Mouse (Mus musculus) hindbrain, embryonic 16.5 days (tissue): ENCODE measurements around the gene Myocd. TPM values are rescaled to one million over a fixed set of nuclear protein-coding genes. Genes with fewer than 3 reads are reported as not detected.

Experiments
- ATAC-seq: fragments of 200-750 bp; cut with Nextera tagmentation; 2 replicates; pipeline ENCODE4 v1.8.0; 2017; ENCODE audit warnings: moderate TSS enrichment, moderate library complexity
- H3K27ac ChIP-seq: fragments of 300-500 bp; sonication (generic); 2 replicates; pipeline ENCODE4 v1.5.1; 2014; ENCODE audit warnings: low read depth, mild to moderate bottlenecking, control low read depth, low read length, moderate library complexity
- H3K27me3 ChIP-seq: fragments of 300-500 bp; sonication (generic); replicated peaks from 2 replicates; pipeline ENCODE4 v1.6.1; 2014; ENCODE audit warnings: low read length; ENCODE audit not compliant: control insufficient read depth, insufficient read depth
- H3K36me3 ChIP-seq: fragments of 300-500 bp; sonication (generic); 2 replicates; pipeline ENCODE4 v1.6.1; 2014; ENCODE audit warnings: mild to moderate bottlenecking, low read length, moderate library complexity, mixed read lengths; ENCODE audit not compliant: control insufficient read depth, insufficient read depth
- H3K4me1 ChIP-seq: fragments of 300-500 bp; sonication (generic); 2 replicates; pipeline ENCODE4 v1.6.1; 2014; ENCODE audit warnings: low read depth, low read length; ENCODE audit not compliant: control insufficient read depth, insufficient read depth
- H3K4me2 ChIP-seq: fragments of 300-500 bp; sonication (generic); 2 replicates; pipeline ENCODE4 v1.6.1; 2014; ENCODE audit warnings: mild to moderate bottlenecking, low read length, control low read depth, moderate library complexity
- H3K4me3 ChIP-seq: fragments of 300-500 bp; sonication (generic); 2 replicates; pipeline ENCODE4 v1.5.1; 2014; ENCODE audit warnings: mild to moderate bottlenecking, low read length, control low read depth, moderate library complexity
- H3K9ac ChIP-seq: fragments of 300-500 bp; sonication (generic); 2 replicates; pipeline ENCODE4 v1.6.1; 2014; ENCODE audit warnings: low read depth, mild to moderate bottlenecking, control low read depth, low read length, moderate library complexity
- H3K9me3 ChIP-seq: fragments of 300-500 bp; sonication (generic); 2 replicates; pipeline ENCODE4 v1.6.1; 2014; ENCODE audit warnings: mild to moderate bottlenecking, low read length, moderate library complexity; ENCODE audit not compliant: control insufficient read depth
- WGBS: fragments of 180-500 bp; shearing (Covaris S2); extraction: QIAGEN DNeasy Blood & Tissue Kit; methylation state at CpG from one replicate; pipeline ENCODE4 v1.1.7; 2014; 5-methylcytosine and 5-hydroxymethylcytosine counted together
- polyA plus RNA-seq: library from polyadenylated mRNA; unstranded; fragments of >200 nt; fragmentation: Nextera tagmentation; extraction: Ambion mirVana; gene quantifications from 2 replicates; pipeline ENCODE4 v1.2.1, GENCODE M21; 2015

The Myocd gene
- polyA plus RNA-seq, result 0.52 and 0.94 TPM in 2 replicates

DNA sequence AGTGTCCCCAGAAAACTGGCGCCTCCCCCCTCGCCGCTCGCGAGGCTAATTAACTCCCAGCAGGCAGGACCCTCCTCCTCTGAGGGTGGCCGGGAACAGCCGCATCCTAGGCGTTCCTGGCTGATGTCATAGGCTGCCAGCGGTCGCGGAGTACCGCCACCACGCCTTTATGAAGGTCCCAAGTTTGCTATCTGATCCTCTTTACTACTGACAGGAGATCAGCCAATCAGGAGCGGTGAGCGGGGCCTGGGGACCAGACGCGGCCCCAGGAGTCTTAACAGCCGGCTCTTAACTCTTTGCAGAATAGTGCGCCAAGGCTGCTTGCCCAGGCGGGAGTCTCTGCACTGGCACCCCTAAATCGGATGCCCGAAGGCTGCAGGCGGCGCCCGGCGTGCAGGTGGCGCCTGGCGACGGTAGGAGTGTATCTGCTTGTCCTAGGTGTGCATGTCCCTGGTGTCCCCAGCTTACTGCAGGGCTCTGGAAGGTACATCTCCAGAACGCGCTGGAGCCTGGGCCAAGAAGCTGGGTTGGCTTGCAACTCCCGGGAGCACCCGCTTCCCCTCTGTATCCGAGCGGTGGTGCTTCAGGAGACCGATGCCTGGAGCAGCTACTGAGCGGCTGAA is at the start of gene Myocd:
Gene Myocd, minus strand, starts transcription at position 139 of the 623 bp plus-strand sequence.
- Histone ChIP-seq H3K27ac (no peak within 1 kb of the TSS), H3K27me3 (peaks cover 11% of the 10 kb centered on the region), H3K4me2 (peak within 1 kb of the TSS; percentile 99), H3K4me1 (peaks cover 12% of the 10 kb centered on the region), H3K4me3 (peak within 1 kb of the TSS; percentile 53), H3K9me3 (no peaks in the 10 kb centered on the region), H3K36me3 (no peaks in the 10 kb centered on the region), H3K9ac (peak within 1 kb of the TSS; percentile 61)
- under 1% methylated on average over 37 of the region's 37 CpGs for WGBS
- ATAC-seq, result peak; percentile 71

DNA sequence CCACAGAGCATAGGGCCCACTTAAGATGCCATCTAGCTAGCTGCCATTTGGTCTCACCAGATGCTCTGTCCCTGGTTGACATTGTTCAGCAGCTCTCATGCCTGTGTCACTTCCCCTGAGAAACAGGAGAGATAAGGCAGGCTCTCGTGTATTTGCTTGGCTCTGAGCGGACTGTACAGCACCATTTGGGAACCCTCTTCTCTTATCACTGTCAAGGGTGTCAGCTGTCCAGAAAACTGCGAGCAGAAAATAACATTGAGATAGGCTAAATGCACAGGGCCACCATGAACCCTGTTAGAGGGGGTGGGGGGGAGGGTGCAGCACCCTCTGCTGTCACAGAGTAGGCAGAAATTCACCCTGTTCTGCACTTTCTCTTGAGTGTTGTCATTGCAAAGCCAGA is 34.0 kb upstream of the Myocd start:
- H3K27me3 ChIP-seq, result no peaks in the 10 kb centered on the region
- H3K9ac ChIP-seq, result no peak overlapping the region
- H3K9me3 ChIP-seq, result no peaks in the 10 kb centered on the region
- no peak overlapping the region for H3K27ac ChIP-seq
- 88% methylated on average over 3 of the region's 3 CpGs for WGBS
- no peaks in the 10 kb centered on the region for H3K4me1 ChIP-seq
- no peak overlapping the region for H3K4me2 ChIP-seq
- H3K4me3 ChIP-seq, result no peak overlapping the region
- H3K36me3 ChIP-seq, result no peaks in the 10 kb centered on the region
- no peak for ATAC-seq

- Histone ChIP-seq H3K36me3 (no peaks in the 10 kb centered on the region), H3K9me3 (no peaks in the 10 kb centered on the region), H3K4me2 (no peak overlapping the region), H3K27me3 (no peaks in the 10 kb centered on the region), H3K27ac (no peak overlapping the region), H3K4me3 (no peak overlapping the region), H3K4me1 (no peaks in the 10 kb centered on the region), H3K9ac (no peak overlapping the region)
- 80% methylated on average over 10 of the region's 10 CpGs for WGBS
- no peak for ATAC-seq
Measured at GRCm38 (mm10) chr11:65294128-65294833, 24.5 kb upstream of the Myocd start.

DNA sequence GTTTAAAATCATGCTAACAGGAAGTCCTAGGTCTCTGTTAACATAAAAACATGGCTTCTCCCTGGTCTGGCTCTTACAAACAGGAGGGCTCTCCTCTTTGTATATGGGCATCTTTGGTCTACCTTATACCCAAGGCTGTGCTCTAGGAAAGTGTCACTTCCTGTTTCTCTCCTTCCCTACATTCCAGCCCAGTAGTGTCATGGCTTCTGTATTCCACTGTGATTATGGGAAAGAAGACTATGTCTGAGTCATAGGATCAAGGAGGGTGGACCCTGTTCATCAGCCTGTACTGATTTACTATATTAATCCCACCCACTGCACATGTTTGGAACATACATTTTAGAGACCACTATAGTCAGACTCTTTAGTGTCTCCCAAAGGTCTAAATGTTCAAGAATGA is 23.2 kb upstream of the Myocd start:
- no peak for ATAC-seq
- no peak overlapping the region for H3K27ac ChIP-seq
- no peaks in the 10 kb centered on the region for H3K9me3 ChIP-seq
- H3K4me3 ChIP-seq, result no peak overlapping the region
- H3K4me1 ChIP-seq, result no peaks in the 10 kb centered on the region
- no peak overlapping the region for H3K9ac ChIP-seq
- H3K27me3 ChIP-seq, result no peaks in the 10 kb centered on the region
- H3K36me3 ChIP-seq, result no peaks in the 10 kb centered on the region
- no peak overlapping the region for H3K4me2 ChIP-seq

- no peak for ATAC-seq
- no peak overlapping the region for H3K9ac ChIP-seq
- no peak overlapping the region for H3K4me3 ChIP-seq
- no peaks in the 10 kb centered on the region for H3K36me3 ChIP-seq
- H3K27me3 ChIP-seq, result no peaks in the 10 kb centered on the region
- no peaks in the 10 kb centered on the region for H3K9me3 ChIP-seq
- 76% methylated on average over 8 of the region's 8 CpGs for WGBS
- no peak overlapping the region for H3K27ac ChIP-seq
- no peaks in the 10 kb centered on the region for H3K4me1 ChIP-seq
- H3K4me2 ChIP-seq, result no peak overlapping the region
Measured at GRCm38 (mm10) chr11:65287706-65288105, 17.9 kb upstream of the Myocd start.

DNA sequence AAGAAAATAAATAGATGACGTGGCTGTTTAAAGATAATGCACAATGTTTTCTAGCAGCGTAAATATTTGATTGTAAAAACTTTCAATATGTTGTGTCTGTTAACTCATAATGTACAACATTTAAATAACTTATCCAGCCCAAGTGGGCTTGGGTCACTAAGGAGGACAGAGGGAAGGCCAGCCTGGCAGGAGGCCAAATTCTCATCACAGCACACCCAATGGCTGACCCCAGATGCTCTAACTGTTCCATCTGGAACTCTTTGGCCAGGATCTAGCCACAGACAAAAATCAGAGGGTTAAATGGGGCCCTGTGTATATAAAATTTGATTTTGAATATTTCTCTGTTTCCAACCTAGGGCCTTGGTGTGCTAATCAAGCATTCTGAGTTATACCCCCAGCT is 16.4 kb upstream of the Myocd start:
- H3K9me3 ChIP-seq, result no peaks in the 10 kb centered on the region
- H3K4me2 ChIP-seq, result no peak overlapping the region
- H3K9ac ChIP-seq, result no peak overlapping the region
- H3K27ac ChIP-seq, result no peak overlapping the region
- WGBS, result 88% methylated on average over 2 of the region's 2 CpGs
- no peaks in the 10 kb centered on the region for H3K4me1 ChIP-seq
- ATAC-seq, result no peak
- no peaks in the 10 kb centered on the region for H3K36me3 ChIP-seq
- H3K27me3 ChIP-seq, result no peaks in the 10 kb centered on the region
- no peak overlapping the region for H3K4me3 ChIP-seq

- H3K4me2 ChIP-seq, result no peak overlapping the region
- 79% methylated on average over 6 of the region's 6 CpGs for WGBS
Measured at GRCm38 (mm10) chr11:65275441-65275840, 5.7 kb upstream of the Myocd start.

DNA sequence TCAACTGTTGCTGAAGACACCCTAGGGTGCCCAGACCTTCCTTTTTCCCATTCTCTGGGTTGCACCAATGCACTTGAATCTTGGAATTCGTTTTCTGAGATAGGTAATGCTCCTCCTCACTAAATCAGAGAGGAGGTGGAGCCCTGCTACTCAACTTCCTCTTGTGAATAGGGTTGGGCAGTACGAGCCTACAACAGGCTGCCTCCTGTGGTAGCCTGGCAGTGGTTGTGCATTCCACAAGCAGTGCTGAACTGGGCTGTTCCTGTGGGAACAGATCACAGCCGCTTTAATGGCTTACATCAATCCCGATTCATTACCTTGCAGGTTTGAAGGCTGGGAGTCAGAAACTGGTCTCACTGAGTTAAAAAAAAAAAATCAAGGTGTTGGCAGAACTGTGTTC is 1.2 kb upstream of the Myocd start:
- 17% methylated on average over 4 of the region's 4 CpGs for WGBS
- no peak overlapping the region for H3K27ac ChIP-seq
- H3K27me3 ChIP-seq, result peaks cover 11% of the 10 kb centered on the region
- no peak overlapping the region for H3K9ac ChIP-seq
- peaks cover 12% of the 10 kb centered on the region for H3K4me1 ChIP-seq
- no peaks in the 10 kb centered on the region for H3K36me3 ChIP-seq
- no peaks in the 10 kb centered on the region for H3K9me3 ChIP-seq
- H3K4me3 ChIP-seq, result no peak overlapping the region
- no peak overlapping the region for H3K4me2 ChIP-seq
- ATAC-seq, result no peak

More at GRCm38 (mm10) chr11:65275441-65275840, 5.7 kb upstream of the Myocd start:
- Histone ChIP-seq H3K4me1 (peaks cover 5% of the 10 kb centered on the region), H3K9ac (no peak overlapping the region), H3K27ac (no peak overlapping the region), H3K27me3 (peaks cover 9% of the 10 kb centered on the region), H3K9me3 (no peaks in the 10 kb centered on the region), H3K36me3 (no peaks in the 10 kb centered on the region), H3K4me3 (no peak overlapping the region)
- ATAC-seq, result no peak

DNA sequence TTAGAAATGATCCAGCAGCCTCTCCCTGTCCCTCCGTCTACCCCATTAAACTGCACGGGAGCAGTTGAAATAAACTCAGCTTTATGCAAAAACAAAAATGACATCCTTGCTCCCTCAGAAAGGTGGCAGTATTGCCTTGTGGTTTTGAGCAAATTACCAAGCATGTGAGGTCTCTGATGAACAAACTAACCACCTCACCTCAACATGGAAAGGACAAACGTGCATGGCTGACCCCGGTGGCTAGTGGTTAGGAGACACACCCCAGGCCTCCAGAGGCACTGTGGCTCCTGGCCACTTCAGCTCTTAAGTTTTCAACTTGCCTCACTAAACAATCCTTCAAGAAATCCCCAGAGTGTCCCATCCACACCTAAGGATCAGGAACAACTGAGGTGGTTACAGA is 1.5 kb downstream of the Myocd start:
- Histone ChIP-seq H3K4me2 (no peak overlapping the region), H3K9ac (no peak overlapping the region), H3K9me3 (no peaks in the 10 kb centered on the region), H3K27me3 (peaks cover 11% of the 10 kb centered on the region), H3K27ac (no peak overlapping the region), H3K4me1 (peaks cover 12% of the 10 kb centered on the region), H3K4me3 (no peak overlapping the region), H3K36me3 (no peaks in the 10 kb centered on the region)
- WGBS, result 58% methylated on average over 4 of the region's 4 CpGs
- ATAC-seq, result no peak
